Mouse (Mus musculus) myocyte (in vitro differentiated cells): Measurements from ENCODE around the gene Stk16.

Experiments used
- E2F4 ChIP-seq: IDR thresholded peaks from one replicate; pipeline ENCODE4 v1.6.1; 2011; ENCODE audit warnings: mild to moderate bottlenecking, control low read depth, moderate library complexity; ENCODE audit not compliant: insufficient read depth
- MAX ChIP-seq: IDR thresholded peaks from one replicate; pipeline ENCODE4 v1.6.1; 2011; ENCODE audit warnings: low read depth, mild to moderate bottlenecking, control low read depth
- MYOD1 ChIP-seq, 3 experiments: IDR thresholded peaks; one replicate each; pipeline ENCODE4 v1.6.1; 2011; ENCODE audit warnings: control low read depth in 2 of 3, low read depth in 2 of 3, mild to moderate bottlenecking in 2 of 3, moderate library complexity in 1 of 3; ENCODE audit not compliant: insufficient read length in 2 of 3, control insufficient read depth in 1 of 3
- MYOG ChIP-seq, 3 experiments: IDR thresholded peaks; one replicate each; pipeline ENCODE4 v1.6.1; 2011; ENCODE audit warnings: control low read depth in 2 of 3, low read depth in 2 of 3, mild to moderate bottlenecking in 2 of 3; ENCODE audit not compliant: insufficient read length in 2 of 3, control insufficient read depth in 1 of 3, insufficient read depth in 1 of 3
- POLR2A ChIP-seq: IDR thresholded peaks from one replicate; pipeline ENCODE4 v1.6.1; 2011; ENCODE audit warnings: low read depth, mild to moderate bottlenecking, control low read depth, moderate library complexity; ENCODE audit not compliant: insufficient read length
- POLR2AphosphoS2 ChIP-seq: IDR thresholded peaks from one replicate; pipeline ENCODE4 v1.6.1; 2011; ENCODE audit warnings: low read depth, control low read depth; ENCODE audit not compliant: insufficient read length
- REST ChIP-seq: IDR thresholded peaks from one replicate; pipeline ENCODE4 v1.6.1; 2011; ENCODE audit warnings: mild to moderate bottlenecking, control low read depth, moderate library complexity; ENCODE audit not compliant: insufficient read depth, insufficient read length
- TCF12 ChIP-seq: IDR thresholded peaks from one replicate; pipeline ENCODE4 v1.6.1; 2011; ENCODE audit warnings: mild to moderate bottlenecking, control low read depth; ENCODE audit not compliant: poor library complexity, insufficient read depth, severe bottlenecking
- USF1 ChIP-seq: IDR thresholded peaks from one replicate; pipeline ENCODE4 v1.6.1; 2011; ENCODE audit warnings: low read depth, mild to moderate bottlenecking, control low read depth, moderate library complexity

DNA sequence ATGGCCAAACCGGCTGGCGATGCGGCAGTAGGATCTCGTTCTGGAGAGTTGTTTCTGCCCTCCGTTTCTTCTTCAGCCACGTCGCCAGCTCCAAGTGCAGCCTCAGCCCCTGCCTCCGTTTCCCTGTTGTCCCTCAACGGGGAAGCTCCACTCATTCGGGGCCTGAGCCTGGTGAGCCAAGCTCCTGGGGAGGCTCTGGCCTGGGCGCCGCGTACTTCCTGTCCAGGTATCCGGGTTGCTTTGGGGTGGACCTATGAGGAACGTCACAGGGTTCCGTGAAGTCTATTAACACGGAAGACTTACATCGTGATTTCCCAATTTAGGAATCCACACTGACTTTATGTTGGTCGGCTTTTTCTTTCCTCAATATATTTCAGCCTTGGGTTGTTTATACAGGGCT lies 18.2 kb upstream of the Stk16 start:
- TF ChIP-seq POLR2A (no peak), USF1 (no peak), TCF12 (no peak), POLR2AphosphoS2 (no peak), MAX (no peak), MYOD1 (IDR thresholded peaks at IDR 0.05; ENCODE audit: control insufficient read depth in 1 of 3, insufficient read length in 2 of 3, low read depth in 2 of 3) (no peak), E2F4 (no peak), REST (no peak), MYOG (IDR thresholded peaks at IDR 0.05; ENCODE audit: control insufficient read depth in 1 of 3, insufficient read depth in 1 of 3, insufficient read length in 2 of 3, low read depth in 2 of 3) (no peak)
